Comparison of ENCODE assay signal across 10 mouse cellular contexts in the genomic region with DNA sequence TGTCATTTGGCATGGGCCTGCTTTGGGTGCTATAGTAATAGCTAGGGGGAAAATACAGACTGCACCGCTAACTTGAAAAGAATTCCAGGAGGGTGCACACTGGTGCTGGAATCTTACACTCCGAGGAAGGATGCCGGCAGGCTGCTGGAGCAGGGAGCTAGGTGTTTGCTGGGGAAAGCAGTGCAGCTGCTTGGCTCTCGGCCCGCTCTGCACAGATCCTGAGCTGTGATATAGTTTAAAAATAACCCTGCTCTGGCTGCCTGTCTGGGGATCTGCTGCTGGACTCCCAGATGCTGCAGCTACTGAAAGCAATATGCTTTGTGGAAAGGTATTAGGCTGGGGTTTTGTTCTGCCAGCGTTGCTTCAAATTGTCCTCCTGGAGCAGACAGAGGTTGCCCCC.
A peak's percentile ranks its signal among the peaks of the same experiment; 100 is the strongest.
DNase-seq lines count a peak whose midpoint lies in the region; ATAC-seq lines count a peak whose summit lies in the region.
"Had no signal": no experiment of that assay in that cellular context is flagged by ENCODE, and none has a peak within 500 bp of the region (broad histone marks: within the 10 kb centered on the region; RNA-seq: fewer than 3 reads in every experiment).

No protein-coding gene starts in this region.

- no peak overlapping the region for H3K4me3 ChIP-seq in hindbrain, embryonic 13.5 days
- no peak overlapping the region for H3K4me3 ChIP-seq in hindbrain, embryonic 12.5 days
- H3K4me3 ChIP-seq in neural tube, embryonic 15.5 days (replicated peaks) = no peak overlapping the region
- no peak overlapping the region for H3K4me3 ChIP-seq in stomach, embryonic 16.5 days (replicated peaks; ENCODE audit: low read length)

- H3K27me3 ChIP-seq in hindbrain, embryonic 13.5 days = no peaks in the 10 kb centered on the region
- H3K27me3 ChIP-seq in hindbrain, embryonic 12.5 days = no peaks in the 10 kb centered on the region
- H3K27me3 ChIP-seq in neural tube, embryonic 15.5 days (replicated peaks) = no peaks in the 10 kb centered on the region
- H3K27me3 ChIP-seq in stomach, embryonic 16.5 days (ENCODE audit: control insufficient read depth, insufficient read depth, low read length) = no peaks in the 10 kb centered on the region

- intact Hi-C loops in left cerebral cortex, postnatal 10 days (cut with DNase I) = no loop called here

- H3K9me3 ChIP-seq in hindbrain, embryonic 13.5 days = no peaks in the 10 kb centered on the region
- no peaks in the 10 kb centered on the region for H3K9me3 ChIP-seq in hindbrain, embryonic 12.5 days (replicated peaks)
- no peaks in the 10 kb centered on the region for H3K9me3 ChIP-seq in neural tube, embryonic 15.5 days (replicated peaks)
- H3K9me3 ChIP-seq in stomach, embryonic 16.5 days (replicated peaks; ENCODE audit: control insufficient read depth, low read length) = no peaks in the 10 kb centered on the region

- no peak for DNase-seq in neural tube, embryonic 10.5 days (ENCODE audit: extremely low spot score, low spot score)
- peak; percentile 36 to 45 for DNase-seq in left cerebral cortex, postnatal 10 days (ENCODE audit: extremely low spot score in 1 of 2, low spot score in 2 of 2)
- no peak for DNase-seq in heart, adult 18-20 months
- DNase-seq: gastrocnemius, postnatal 14 days had no signal

- peak overlapping the region; percentile 66 for H3K27ac ChIP-seq in hindbrain, embryonic 13.5 days
- H3K27ac ChIP-seq in hindbrain, embryonic 12.5 days = no peak overlapping the region; the same call in 1 of the 2 replicates
- H3K27ac ChIP-seq in neural tube, embryonic 15.5 days (replicated peaks) = peak overlapping the region; percentile 71
- H3K27ac ChIP-seq in stomach, embryonic 16.5 days (ENCODE audit: low read length) = no peak overlapping the region

- 47% methylated on average over 6 of the region's 6 CpGs for WGBS in hindbrain, embryonic 13.5 days
- 56% methylated on average over 6 of the region's 6 CpGs for WGBS in hindbrain, embryonic 12.5 days
- WGBS in neural tube, embryonic 15.5 days = 44% methylated on average over 6 of the region's 6 CpGs
- 35% methylated on average over 6 of the region's 6 CpGs for WGBS in stomach, embryonic 16.5 days

- no peak overlapping the region for H3K4me2 ChIP-seq in hindbrain, embryonic 13.5 days
- no peak overlapping the region for H3K4me2 ChIP-seq in hindbrain, embryonic 12.5 days (replicated peaks)
- H3K4me2 ChIP-seq in neural tube, embryonic 15.5 days = no peak overlapping the region
- no peak overlapping the region for H3K4me2 ChIP-seq in stomach, embryonic 16.5 days (ENCODE audit: low read depth, low read length)

- no peak overlapping the region for H3K9ac ChIP-seq in hindbrain, embryonic 13.5 days
- H3K9ac ChIP-seq in hindbrain, embryonic 12.5 days = no peak overlapping the region
- H3K9ac ChIP-seq in neural tube, embryonic 15.5 days (replicated peaks) = no peak overlapping the region
- H3K9ac ChIP-seq in stomach, embryonic 16.5 days (ENCODE audit: low read length) = no peak overlapping the region

- no peak for ATAC-seq in hindbrain, embryonic 13.5 days (ENCODE audit: low FRiP score)
- ATAC-seq in hindbrain, embryonic 12.5 days (ENCODE audit: low FRiP score) = no peak
- ATAC-seq in neural tube, embryonic 15.5 days (ENCODE audit: low FRiP score) = no peak
- 0 out of 2 replicates have a peak, but pooled peaks have one; percentile 40 for ATAC-seq in stomach, embryonic 16.5 days (ENCODE audit: insufficient read depth, low FRiP score)
- ATAC-seq in activated CD4-positive, CD25-positive, alpha-beta regulatory T cell, adult 4 months = no peak

- H3K4me1 ChIP-seq in hindbrain, embryonic 13.5 days (replicated peaks) = peaks cover 7% of the 10 kb centered on the region
- 0 out of 2 replicates have a peak, but pooled peaks cover 3% of the 10 kb centered on the region for H3K4me1 ChIP-seq in hindbrain, embryonic 12.5 days
- H3K4me1 ChIP-seq in neural tube, embryonic 15.5 days = peaks cover 7% of the 10 kb centered on the region
- no peaks in the 10 kb centered on the region; the same call in 1 of the 2 replicates for H3K4me1 ChIP-seq in stomach, embryonic 16.5 days (ENCODE audit: control insufficient read depth, insufficient read depth, low read length)

- no peaks in the 10 kb centered on the region for H3K36me3 ChIP-seq in hindbrain, embryonic 13.5 days
- no peaks in the 10 kb centered on the region for H3K36me3 ChIP-seq in hindbrain, embryonic 12.5 days
- no peaks in the 10 kb centered on the region for H3K36me3 ChIP-seq in neural tube, embryonic 15.5 days
- no peaks in the 10 kb centered on the region for H3K36me3 ChIP-seq in stomach, embryonic 16.5 days (ENCODE audit: control insufficient read depth, insufficient read depth, low read length)
- H3K36me3 ChIP-seq: G1E had no signal

Comparison
In these comparisons a context has a peak if more than half of its experiments do, and no peak if none do; other contexts are left out.
1. H3K27ac ChIP-seq: peak in hindbrain, embryonic 13.5 days (single experiment) and neural tube, embryonic 15.5 days (single experiment); none in hindbrain, embryonic 12.5 days (single experiment) and stomach, embryonic 16.5 days (single experiment).
2. DNase-seq: peak in left cerebral cortex, postnatal 10 days (2 of 2); none in neural tube, embryonic 10.5 days (single experiment) and heart, adult 18-20 months (0 of 2).